Mouse (Mus musculus) left cerebral cortex, postnatal 4 days (tissue): ENCODE measurements around the gene Sspo. TPM values are rescaled to one million over a fixed set of nuclear protein-coding genes. Genes with fewer than 3 reads are reported as not detected.

Source experiments
- DNase-seq: peaks from one replicate; pipeline ENCODE4 v3.0.0-alpha.2; 2022
- intact Hi-C: fragments of 180-260 bp; cut with DNase I; formaldehyde crosslinking; loops from one replicate; pipeline ENCODE4 v1.15.1; 2025
- total RNA-seq, 2 experiments: library from RNA; stranded (reverse); gene quantifications; 2 replicates each; pipeline ENCODE4 v1.2.3; 2021

The Sspo gene
- total RNA-seq, 2 experiments from 2014 or later: 0.08 TPM

DNA sequence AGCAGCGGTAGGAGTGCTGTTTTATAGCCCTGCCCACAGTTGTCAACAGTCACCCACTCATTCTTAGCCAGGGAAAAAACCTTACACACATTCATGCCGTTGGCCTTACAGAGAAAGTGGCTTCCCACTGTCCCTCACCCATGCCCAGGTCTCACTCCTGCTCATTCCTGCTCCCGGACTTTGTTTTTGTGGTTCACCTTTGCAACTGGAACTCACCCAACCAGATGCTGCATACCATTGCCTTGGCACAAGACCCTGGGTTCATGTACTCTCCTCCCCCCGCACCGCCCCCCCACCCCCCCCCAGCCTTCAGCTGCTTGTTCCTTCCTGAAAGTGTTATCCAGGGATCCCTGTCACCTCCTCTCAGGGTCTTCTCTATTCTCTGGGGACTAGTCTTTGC, 12.9 kb upstream of the Sspo start:
- intact Hi-C loops: no loop called here

GRCm38 (mm10) chr6:48435706-48436349, 12.2 kb upstream of the Sspo start:
- DNase-seq: no peak

More for the DNA sequence above, 12.9 kb upstream of the Sspo start:
- DNase-seq: no peak

DNA sequence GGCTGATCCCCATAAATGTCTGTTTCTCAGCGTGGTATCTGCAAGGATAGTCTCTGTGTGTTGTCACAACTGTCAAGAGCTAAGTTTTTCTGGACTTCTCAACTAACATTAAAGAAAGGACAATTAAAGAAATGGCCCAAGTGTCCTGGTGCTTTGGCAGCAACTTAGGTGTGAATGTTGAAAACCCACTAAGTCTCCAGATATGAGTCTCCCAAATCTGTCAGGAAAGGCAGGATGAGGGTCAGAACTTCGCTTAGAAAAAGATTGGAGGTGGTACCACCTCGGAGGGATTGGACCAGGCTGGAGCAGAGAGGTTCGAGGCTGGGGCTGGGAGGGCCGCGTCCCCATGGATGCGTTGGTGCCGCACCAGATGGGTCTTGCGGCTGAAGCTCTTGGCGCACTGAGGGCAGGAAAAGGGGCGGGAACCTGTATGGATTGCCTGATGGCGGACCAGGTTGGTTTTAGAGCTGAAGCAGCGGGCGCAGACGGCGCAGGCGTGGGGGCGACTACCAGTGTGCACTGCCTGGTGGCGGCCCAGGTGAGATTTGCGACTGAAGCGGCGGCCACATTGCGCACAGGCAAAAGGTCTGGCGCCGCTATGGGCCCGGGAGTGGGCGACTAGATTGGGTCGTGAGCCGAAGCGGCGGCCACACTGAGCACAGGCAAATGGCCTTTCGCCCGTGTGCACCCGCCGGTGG, 10.2 kb upstream of the Sspo start:
- intact Hi-C loops: no loop called here
- no peak for DNase-seq

More at GRCm38 (mm10) chr6:48435706-48436349, 12.2 kb upstream of the Sspo start:
- intact Hi-C loops: no loop called here

- intact Hi-C loops: no loop called here
- no peak for DNase-seq
Measured at GRCm38 (mm10) chr6:48438475-48439125, 9.4 kb upstream of the Sspo start.

DNA sequence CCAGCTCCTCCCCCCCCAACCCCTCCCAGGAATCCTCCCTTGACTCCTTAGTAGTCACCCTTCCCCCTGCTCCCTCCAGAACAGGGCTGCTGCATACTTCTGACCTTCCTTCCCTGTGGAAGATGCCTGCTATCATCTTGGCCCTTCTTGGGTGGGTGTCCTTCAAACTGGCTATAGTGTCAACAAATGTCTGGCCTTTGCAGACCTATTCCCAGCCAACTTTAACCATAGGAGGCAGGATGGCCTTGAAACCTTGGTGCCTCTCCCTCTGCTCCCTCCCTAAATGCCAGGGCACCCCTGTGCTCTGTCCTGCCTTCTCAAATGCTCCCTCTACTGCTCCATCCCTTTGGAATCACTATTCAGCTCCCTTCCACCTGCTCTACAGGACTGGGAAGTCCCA, 8.4 kb upstream of the Sspo start:
- intact Hi-C loops: no loop called here
- no peak for DNase-seq

DNA sequence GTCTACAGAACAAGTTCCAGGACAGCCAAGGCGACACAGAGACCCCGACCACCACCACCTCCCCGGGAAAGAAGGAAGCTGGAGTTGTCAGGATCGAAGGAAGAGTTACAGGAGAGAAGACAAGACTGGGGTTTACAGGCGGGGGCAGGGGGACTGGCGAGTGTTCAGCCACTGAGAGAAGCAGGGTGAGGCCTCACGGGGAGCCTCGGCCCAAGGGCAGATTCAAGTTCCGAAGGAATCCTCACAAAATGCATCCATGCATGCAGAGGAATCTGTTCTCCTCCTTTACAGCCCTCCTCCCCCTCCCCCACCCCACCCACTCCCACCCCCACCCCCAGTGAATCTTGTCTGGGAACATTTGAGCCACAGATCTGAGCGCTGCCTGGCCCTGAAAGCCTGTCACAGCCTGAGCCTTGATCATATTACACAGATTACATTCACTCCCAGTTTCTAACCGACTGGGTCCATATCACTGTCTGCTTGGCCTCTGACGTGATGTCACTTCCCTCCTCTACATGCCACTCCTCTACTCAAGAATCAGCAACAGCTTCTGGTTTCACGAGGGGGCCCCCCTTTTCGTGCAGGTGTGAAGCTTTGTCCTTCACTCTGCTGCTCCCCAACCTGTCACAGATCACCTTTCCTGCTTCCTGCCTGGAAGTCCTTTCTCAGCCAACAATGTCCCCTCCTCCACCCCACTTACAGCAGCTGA, 7.6 kb upstream of the Sspo start:
- intact Hi-C loops: no loop called here
- DNase-seq: no peak

DNA sequence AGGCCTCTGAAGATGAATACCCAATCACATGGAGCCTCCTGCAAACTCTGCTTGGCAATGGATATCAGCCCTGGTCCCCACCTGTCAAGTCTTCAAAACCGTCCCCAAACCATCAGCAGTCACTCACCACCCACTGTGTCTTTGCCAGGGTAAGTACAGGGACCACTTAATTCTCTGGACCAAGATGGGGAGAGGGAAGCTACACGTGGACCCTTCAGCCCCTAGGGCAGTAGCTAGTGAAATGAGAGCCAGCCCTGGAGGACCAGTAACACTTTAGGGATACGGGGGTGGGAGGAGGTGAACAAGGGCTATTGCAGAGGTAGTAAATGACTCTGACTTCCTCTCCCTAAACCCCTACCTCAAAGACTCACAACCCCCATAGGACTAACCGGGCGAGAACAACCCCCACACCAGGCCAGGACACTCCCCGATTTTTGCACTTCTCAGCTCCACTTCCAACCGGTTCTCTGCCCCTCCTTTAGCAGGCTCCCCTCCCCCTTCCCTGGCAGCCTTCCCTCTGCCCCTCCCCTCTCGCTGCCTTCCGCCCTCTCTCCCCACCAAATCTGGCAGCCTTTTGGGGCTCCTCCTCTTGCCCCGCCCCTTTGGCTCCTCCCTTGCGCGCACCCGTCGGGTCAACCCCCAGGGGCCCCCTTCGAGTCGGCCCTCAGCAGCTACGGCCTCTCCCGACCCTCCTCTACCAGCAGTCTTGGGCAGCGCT, 4.3 kb upstream of the Sspo start:
- intact Hi-C loops: no loop called here
- peak; percentile 98 for DNase-seq

DNA sequence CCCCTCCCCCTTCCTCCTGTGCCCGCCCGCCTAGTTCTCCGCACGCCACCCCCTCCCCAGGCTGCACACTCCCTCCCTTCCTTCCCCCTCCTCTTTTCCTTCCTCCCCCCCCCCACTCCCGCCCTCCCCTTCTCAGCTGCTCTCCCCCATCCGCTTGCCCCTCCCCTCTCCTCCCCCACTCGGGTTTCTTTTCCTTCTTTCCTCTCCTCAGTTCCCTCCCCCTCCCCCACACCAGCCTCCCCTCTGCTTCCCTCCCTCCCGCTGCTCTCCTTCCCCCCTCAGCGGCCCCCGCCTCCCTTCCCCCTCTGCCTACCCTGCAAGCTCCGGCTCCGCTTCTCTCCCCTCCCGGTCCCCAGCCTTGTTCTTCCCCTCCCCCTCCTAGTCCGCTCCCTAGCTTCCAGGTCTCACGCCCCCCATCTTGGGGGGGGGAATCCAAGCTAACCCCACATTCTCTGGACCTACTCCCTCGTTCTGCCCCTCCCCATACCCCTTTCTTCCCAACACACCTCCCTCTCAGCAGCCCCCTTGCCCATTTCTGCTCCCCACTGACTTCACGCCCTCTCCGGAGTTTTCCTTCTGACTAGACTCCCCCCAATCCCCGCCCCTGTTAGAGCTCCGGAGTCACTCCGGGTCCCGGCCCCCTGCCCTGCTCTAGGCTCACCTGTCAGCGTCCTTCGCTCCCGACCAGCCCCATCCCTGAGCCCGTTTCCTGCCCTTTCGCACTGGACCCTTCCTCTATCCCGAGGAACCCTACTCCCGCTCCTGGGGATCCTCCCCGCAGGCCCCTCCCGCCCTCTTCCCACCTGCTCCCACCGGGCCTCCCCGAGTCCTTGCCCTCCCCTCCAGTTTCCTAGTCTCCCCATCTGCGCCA, 3.5 kb upstream of the Sspo start:
- intact Hi-C loops: no loop called here

GRCm38 (mm10) chr6:48445181-48446101, 2.6 kb upstream of the Sspo start, which contains the start of gene Zfp467:
Gene Zfp467, minus strand, starts transcription at chr6:48445825.
- intact Hi-C loops: no loop called here
- DNase-seq: peak; percentile 51

More for the DNA sequence above, 3.5 kb upstream of the Sspo start:
- DNase-seq: peak; percentile 93

DNA sequence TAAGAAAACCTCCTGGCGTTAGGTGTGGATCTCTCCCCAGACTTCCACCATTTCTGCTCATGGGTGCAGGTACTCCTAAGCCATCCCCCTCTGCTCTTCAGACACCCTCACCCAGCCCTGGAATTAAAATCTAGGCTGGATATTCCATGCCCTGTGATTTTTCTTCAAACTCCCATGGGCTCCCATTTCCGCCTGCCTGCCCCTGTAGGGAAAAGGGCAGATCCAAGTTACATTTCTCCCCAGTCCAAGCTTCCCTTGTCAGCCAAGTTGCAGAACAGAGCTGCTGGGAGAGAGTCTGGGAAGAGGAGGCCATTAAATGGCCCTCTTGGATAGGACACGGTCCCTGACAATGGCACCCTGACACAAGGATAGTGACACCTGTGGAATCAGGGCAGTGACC, 1.8 kb upstream of the Sspo start:
- intact Hi-C loops: no loop called here
- DNase-seq: no peak

GRCm38 (mm10) chr6:48446896-48447295, 1.1 kb upstream of the Sspo start:
- DNase-seq: no peak
- intact Hi-C loops: no loop called here

DNA sequence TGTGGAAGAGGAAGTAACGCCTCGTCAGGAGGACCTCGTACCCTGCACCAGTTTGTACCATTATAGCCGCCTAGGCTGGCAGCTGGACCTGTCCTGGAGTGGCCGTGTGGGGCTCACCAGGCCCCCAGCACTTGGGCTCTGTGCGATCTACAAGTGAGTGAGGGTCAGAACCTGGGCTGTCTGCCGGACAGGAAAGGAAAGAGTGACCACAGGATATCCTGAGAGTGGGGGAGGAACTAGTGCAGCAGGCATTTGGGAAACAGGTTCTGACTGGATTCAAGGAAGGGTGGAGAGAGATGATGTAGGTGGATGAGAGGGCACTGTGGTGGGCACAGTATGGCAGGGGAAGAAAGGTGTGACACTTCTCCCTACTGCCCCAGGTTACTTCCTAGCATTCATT, 498 bp downstream of the Sspo start:
- no peak for DNase-seq
- intact Hi-C loops: no loop called here

GRCm38 (mm10) chr6:48452151-48452550, 4.1 kb downstream of the Sspo start:
- intact Hi-C loops: no loop called here

DNA sequence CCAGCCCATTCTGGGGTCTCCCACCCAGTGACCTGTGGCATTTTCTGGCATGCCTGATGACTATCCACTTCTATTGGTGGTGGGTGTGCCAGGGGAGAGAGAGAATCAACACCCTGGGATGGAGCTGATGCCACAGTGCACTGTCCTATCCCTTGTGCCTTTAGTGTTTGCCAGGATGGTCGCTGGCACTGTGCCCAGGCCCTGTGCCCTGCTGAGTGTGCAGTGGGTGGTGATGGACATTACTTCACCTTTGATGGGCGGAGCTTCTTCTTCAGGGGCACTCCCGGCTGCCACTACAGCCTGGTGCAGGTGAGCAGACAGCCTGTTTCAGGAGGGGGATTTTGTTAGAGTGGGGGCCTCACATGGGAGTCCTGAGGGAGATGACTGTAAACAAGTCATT, 4.7 kb downstream of the Sspo start:
- no peak for DNase-seq
- intact Hi-C loops: no loop called here

More at GRCm38 (mm10) chr6:48452151-48452550, 4.1 kb downstream of the Sspo start:
- DNase-seq: no peak

GRCm38 (mm10) chr6:48464966-48465679, 17.1 kb downstream of the Sspo start:
- intact Hi-C loops: no loop called here
- DNase-seq: no peak

GRCm38 (mm10) chr6:48466715-48467114, 18.7 kb downstream of the Sspo start:
- no peak for DNase-seq
- intact Hi-C loops: no loop called here

DNA sequence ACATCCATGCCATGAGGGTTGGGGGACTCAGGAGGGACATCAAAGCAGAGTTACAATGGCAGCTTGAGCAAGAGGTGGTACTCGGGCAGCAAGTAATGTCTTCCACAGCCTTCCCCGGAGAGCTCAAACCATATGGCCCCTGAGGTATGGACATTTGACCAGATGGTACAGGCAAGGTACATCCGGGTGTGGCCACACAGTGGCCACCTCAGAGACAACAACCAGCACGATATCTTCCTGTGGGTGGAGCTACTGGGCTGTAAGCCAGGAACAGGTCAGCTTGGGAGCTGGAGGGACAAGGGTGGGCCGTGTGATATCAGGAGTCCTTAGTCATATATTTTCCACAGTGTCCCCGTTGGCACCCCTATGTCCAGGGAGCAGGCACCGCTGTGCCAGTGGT, 19.5 kb downstream of the Sspo start:
- no peak for DNase-seq
- intact Hi-C loops: no loop called here

DNA sequence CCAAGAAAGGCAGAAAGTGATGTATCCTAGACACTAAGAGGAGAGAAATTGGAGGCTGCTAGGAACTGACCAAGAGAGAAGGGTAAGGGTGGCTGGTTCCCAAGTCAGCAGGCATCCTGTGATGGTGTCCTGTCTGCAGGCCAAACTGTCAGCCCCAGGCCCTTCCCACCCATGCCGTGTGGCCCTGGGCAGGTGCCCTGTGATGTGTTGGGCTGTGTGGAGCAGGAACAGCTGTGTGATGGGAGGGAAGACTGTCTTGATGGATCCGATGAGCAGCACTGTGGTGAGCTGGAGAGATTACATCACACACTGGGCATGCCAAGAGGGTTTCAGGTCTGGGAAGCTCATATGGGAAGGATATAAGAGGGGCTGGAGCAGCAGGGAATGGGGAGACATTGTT, 22.7 kb downstream of the Sspo start:
- intact Hi-C loops: no loop called here
- DNase-seq: no peak
